Mouse (Mus musculus) adrenal gland, postnatal 36 days (tissue): ENCODE measurements around the gene Cd27. TPM values are rescaled to one million over a fixed set of nuclear protein-coding genes. Genes with fewer than 3 reads are reported as not detected.

Experiments
- DNase-seq, 2 experiments: peaks; one replicate each; pipeline ENCODE4 v3.0.0; 2021; ENCODE audit warnings: mixed read lengths in 1 of 2
- microRNA-seq: library from miRNA; unstranded; fragments of <30 nt; microRNA quantifications from one replicate; pipeline ENCODE4 v1.2.0, GENCODE M21; 2021
- total RNA-seq, 2 experiments: library from RNA; stranded (reverse); gene quantifications; 2 replicates each; pipeline ENCODE4 v1.2.3; 2021

The Cd27 gene
- total RNA-seq, 2 experiments from 2014 or later: 0.40 to 0.63 TPM

DNA sequence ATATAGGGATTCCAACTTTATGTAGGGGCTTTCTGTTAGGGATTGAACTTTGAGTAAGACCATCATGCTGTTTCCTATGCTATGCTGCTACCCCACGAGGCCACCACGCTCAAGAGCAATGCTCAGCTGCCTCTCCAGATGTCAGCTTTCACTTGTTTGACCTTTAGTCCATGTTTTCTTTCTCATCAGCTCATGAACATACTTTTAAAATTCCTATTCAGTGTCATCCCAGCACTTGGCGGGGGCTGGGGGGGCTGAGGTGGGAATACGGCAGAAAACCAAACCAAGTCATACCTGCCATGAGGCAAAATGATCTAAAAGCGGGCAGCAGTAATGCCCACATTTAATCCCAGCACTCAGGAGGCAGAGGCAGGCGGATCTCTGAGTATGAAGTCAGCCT is 23.7 kb downstream of the Cd27 start:
- no peak for DNase-seq

DNA sequence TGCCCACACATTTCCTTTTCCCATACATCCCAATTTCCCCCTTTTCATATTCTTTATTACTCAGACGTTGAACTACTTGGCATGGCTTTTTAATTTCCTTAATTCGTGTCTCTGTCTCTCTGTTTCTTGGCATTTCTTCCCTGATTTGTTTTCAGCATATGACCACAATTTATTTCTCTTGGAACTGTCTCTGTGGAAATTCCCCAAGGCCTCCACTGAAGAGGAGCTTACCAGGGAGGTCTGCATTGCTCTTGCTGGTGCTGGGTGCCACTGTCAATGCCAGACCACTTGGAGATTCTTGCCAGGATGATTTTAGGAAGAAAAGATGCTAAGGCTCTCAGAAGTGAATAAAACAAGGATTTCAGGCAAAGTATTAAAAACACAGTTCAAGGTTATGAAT is 24.2 kb downstream of the Cd27 start:
- peak in 1 of 2 experiments; percentile 38 for DNase-seq

DNA sequence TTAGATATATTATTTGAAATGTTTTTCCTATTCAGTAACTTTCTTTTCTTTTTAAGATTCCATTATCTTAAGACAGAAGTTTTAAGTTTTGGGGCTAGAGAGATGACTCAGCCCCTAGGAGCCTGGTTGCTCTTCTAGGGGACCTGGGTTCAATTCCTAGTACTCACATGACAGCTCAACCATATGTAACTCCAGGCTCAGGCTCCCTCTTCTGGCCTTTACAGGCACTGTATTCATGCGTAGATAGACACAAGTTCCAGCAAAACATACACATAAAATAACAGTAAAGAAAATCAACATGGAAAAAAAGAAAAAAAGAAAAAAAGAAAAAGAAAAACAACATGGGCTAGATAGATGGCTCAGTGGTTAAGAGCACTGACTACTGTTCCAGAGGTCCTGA is 26.4 kb downstream of the Cd27 start:
- no peak for DNase-seq

DNA sequence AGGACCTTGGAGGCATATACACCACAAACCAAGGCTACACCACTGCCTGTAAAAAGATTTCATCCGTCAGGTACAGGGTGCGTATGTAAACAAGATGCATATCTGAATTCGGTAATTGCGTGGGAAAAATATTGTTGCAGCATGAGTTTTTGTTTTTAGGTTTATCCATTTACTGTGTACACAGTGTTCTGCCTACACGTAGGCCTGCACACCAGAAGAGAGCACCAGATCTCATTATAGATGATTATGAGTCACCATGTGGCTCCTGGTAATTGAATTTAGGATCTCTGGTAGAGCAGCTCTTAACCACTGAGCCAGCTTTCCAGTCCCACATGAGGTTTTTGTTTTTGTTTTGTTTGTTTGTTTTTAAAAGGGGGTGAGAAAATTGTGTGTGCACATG is 39.6 kb downstream of the Cd27 start:
- DNase-seq: no peak

DNA sequence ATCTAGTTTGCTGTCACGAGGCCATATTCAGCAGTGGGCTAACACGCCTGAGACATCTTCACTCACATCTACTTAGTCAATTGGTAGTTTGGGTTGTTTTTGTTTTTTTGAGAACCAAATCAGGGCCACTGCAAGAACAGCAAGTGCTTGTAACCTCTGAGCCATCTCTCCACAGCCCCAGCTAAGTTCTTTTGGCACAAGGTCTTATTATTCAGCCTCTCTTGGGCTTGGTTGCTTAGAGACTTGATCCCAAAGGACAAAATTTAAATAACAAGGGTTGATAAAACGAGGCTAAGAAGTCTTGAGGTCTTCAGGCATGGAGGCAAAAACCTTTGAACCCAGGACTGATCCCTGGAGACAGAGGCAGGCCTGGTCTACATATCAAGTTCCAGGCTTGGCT is 40.5 kb downstream of the Cd27 start:
- no peak for DNase-seq

DNA sequence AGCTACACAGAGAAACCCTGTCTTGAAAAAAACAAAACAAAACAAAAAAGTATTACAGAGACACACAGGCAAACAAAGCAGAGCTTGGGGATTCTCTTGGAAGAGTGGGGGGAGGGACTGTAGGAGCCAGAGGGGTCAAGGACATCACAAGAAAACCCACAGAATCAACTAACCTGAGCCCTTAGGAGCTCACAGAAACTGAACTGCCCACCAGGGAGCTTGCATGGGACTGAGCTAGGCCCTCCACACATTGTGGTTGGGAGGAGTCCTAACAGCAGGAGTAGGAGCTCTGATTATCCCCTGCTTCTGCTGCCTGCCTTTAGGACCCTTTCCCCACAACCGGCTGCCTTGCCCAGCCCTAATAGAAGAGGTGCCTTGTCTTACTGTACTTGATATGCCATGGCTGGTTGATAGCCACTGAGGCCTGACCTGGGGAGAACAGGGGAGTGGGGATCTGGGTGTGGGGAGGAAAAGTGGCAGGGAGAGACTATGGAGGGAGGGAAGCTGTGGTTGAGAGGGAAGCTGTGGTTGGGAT is 41.2 kb downstream of the Cd27 start:
- no peak for DNase-seq

DNA sequence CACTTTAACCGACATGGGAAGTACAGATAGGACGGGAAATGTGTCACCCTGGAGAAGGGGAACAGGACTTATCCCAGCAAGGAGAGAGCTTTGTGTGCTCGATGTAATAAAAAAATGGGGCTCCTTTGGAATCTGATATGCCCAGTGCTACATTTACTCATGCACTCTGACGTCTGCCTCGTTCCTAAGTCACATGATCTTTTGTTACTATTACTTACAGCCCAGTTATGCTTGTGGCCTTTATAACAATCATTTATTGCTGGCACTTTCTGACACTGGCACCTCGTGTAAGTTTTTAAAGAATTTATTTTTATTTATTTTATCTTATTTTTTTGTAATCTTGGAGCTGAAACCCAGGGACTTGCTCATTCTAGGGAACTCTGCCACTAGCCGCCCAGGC is 43.4 kb downstream of the Cd27 start:
- DNase-seq: no peak

DNA sequence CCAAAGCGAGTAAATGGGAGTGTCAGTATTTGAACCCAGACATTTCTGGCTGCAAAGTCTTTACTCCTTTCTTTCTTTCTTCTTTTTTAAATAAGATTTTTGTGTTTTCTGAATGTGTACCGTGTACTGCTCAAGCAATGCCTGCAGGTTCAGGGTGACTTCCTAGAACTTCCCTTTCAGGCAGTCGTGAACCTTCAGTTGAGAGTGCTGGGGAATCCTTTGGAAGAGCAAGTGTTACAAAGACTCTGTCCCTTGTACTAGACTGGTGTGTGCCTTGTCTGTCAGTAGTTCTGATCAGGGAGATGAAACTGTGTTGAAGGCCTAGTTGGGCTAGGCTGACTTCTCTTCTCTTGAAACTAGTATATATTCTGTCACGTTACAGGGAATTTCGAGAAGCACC is 44.0 kb downstream of the Cd27 start:
- no peak for DNase-seq

DNA sequence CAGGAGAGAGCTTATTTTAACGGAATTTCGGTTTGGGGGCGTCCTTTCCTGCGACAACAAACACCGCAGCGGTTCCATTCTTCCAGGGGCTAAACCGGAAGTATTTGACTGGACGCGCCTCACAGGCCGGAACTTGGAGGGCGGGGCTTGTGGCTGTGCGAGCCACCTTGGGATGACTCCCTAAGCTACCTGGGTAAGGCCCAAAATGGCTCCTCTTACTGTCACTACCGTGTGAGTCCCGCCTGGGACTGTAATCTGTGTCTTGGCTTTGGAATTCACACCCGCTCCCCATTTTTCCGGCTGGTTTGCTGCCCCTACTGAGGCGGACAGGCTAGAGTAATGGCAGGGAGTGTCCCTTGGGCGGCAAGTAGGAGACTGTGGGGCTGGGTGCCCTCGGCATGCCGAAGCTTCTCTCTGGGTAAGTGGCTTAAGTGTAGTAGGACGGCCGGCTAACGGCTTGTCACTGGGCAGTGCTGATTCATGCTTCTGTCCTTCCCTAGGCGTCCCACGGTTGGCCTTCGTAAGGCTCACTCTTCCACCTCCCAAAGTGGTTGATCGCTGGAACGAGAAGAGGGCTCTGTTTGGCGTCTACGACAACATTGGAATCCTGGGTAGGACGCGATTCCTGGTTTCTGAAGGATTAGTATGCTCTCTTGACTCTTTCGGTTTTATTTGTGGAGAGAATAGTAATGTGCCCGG is 44.6 kb downstream of the Cd27 start:
- DNase-seq: peak; percentile 93 to 96

DNA sequence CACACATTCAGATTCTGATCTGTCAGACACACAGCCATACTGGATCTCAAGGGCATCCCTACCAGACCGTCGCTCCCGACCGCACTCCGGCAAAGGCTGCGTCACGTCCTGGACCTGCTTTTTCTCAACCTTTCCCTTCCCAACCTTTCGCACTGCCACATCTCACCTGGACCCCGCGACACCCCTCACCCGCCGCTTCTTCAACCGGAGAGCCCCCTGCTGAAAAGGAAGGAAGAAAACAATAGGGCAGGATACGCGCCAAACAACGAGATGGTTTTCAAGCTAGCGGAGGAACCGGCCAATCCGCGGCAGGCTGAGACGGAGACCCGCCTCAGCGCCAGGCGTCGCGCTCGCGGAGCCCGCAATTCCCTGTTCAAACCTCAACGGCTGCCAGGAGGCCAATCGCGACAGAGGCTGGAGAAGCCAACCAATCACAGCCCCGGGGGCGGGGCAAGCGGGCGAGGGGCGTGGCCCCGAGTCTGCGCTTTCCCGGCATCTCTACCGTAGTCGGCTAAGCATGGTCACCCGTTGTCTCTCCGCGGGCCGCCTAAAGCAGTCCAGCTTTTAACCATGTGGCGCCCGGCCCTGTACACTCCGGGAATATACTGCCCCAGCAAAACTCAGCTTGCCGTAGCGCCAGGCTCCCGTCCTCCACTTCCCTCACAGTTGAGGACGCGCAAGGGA is 45.3 kb downstream of the Cd27 start, which contains the start of the genes Ncapd2 and Mrpl51:
Ncapd2 (minus strand) TSS at position 370 of the 684 bp plus-strand sequence.
Mrpl51 (plus strand) TSS at position 470 of the 684 bp plus-strand sequence.
- DNase-seq: peak; percentile 97 to 99

DNA sequence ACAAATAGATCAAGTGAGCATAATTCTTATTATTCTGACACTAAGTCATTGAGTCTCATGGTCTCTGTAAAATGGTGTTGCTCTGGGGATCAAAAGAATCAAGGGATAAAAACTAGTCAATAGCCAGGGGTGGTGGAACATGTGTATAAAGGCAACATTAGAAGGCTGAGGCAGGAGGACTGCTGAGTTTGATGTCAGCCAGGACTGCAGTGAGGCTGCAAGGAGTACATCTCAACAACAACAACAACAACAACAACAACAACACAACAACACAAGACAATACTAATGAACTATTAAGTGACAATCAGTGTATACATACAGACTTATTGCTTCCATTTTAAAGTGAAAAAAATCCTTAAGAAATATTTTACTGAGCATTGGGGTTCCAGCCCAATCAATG is 46.0 kb downstream of the Cd27 start:
- DNase-seq: no peak

DNA sequence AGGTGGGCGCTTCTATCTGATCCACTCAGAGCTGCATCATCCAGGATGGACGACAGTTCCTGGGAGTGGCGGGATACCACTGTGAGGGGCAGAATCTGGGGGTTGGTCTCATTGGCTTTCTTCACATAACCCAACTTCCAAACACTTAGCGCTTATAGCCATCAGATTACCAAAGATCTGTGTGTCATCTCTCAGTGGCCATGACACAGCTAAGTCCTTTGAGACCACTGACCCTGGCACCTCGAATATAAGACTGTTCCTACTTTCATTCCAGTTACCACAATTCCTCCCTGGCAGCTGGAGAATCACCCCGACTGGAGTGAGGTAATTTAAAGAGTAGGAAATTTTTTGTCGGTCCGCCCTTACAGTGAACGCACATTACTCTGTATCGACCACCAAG is 50.6 kb downstream of the Cd27 start:
- no peak for DNase-seq

Small RNA genes within 50 kb of the gene (microRNA-seq; reads per million reads assigned to microRNA genes)
- gene Mir3098 (1.7 reads per million), gene Mir8113 (not detected)

Other genes starting within 250 kb of the Cd27 start
- gene Pianp, start 240.3 kb downstream of the Cd27 start, total RNA-seq: 1 to 10 TPM; 2.1 to 3.4 TPM
- 10 to 100 TPM; 41.3 to 53.8 TPM for gene Zfp384, start 227.9 kb downstream of the Cd27 start, total RNA-seq
- 10 to 100 TPM; 54.4 to 79.5 TPM for gene Ing4, start 197.2 kb downstream of the Cd27 start, total RNA-seq
- 1 to 10 TPM; 6.9 to 7.1 TPM for gene Acrbp, start 187.3 kb downstream of the Cd27 start, total RNA-seq
- under 1 TPM; 0.40 to 0.60 TPM for gene Lpar5, start 169.1 kb downstream of the Cd27 start, total RNA-seq
- gene Chd4, start 141.0 kb downstream of the Cd27 start, total RNA-seq: 100 to 1,000 TPM; 166 to 201 TPM
- 10 to 100 TPM; 39.5 to 64.3 TPM for gene Nop2, start 105.1 kb downstream of the Cd27 start, total RNA-seq
- gene Iffo1, start 91.8 kb downstream of the Cd27 start, total RNA-seq: 10 to 100 TPM; 18.4 to 21.8 TPM
- 1,000 to 10,000 TPM; 2,066 to 3,178 TPM for gene Gapdh, start 70.5 kb downstream of the Cd27 start, total RNA-seq
- gene Ncapd2, start 45.3 kb downstream of the Cd27 start, total RNA-seq: 10 to 100 TPM; 18.5 to 25.6 TPM
- gene Mrpl51, start 45.2 kb downstream of the Cd27 start, total RNA-seq: 100 to 1,000 TPM; 176 to 205 TPM
- gene Vamp1, start 21.5 kb downstream of the Cd27 start, total RNA-seq: 10 to 100 TPM; 34.4 to 40.2 TPM
- gene Tapbpl, start 5.2 kb downstream of the Cd27 start, total RNA-seq: 10 to 100 TPM in 1 of 2 experiments, 1 to 10 TPM in 1; 9.3 to 11.5 TPM
- not detected for gene Tuba3a, start 49.0 kb upstream of the Cd27 start, total RNA-seq
- gene Ltbr, start 76.9 kb upstream of the Cd27 start, total RNA-seq: 10 to 100 TPM; 76.7 to 87.4 TPM
- 1 to 10 TPM; 1.1 to 1.5 TPM for gene Scnn1a, start 83.6 kb upstream of the Cd27 start, total RNA-seq
- 100 to 1,000 TPM; 242 to 262 TPM for gene Tnfrsf1a, start 112.4 kb upstream of the Cd27 start, total RNA-seq
- gene Plekhg6, start 143.8 kb upstream of the Cd27 start, total RNA-seq: under 1 TPM in 1 of 2 experiments, not detected in 1; 0.36 TPM